Mouse (Mus musculus) liver, embryonic 15.5 days (tissue): ENCODE results near the gene Prkg2. TPM values are rescaled to one million over a fixed set of nuclear protein-coding genes. Genes with fewer than 3 reads are reported as not detected.

ENCODE experiments used
- ATAC-seq: fragments of 200-750 bp; cut with Nextera tagmentation; 2 replicates; pipeline ENCODE4 v1.8.0; 2017; ENCODE audit warnings: moderate number of reproducible peaks, mild to moderate bottlenecking, moderate library complexity; ENCODE audit not compliant: insufficient read depth
- H3K27ac ChIP-seq: fragments of 300-500 bp; sonication (generic); replicated peaks from 2 replicates; pipeline ENCODE4 v1.5.1; 2015; ENCODE audit warnings: mild to moderate bottlenecking, inconsistent platforms
- H3K27me3 ChIP-seq: fragments of 300-500 bp; sonication (generic); 2 replicates; pipeline ENCODE4 v1.6.1; 2015; ENCODE audit warnings: mild to moderate bottlenecking, inconsistent platforms
- H3K36me3 ChIP-seq: fragments of 300-500 bp; sonication (generic); replicated peaks from 2 replicates; pipeline ENCODE4 v1.6.1; 2015; ENCODE audit warnings: moderate library complexity, mild to moderate bottlenecking, inconsistent platforms
- H3K4me1 ChIP-seq: fragments of 300-500 bp; sonication (generic); replicated peaks from 2 replicates; pipeline ENCODE4 v1.6.1; 2015; ENCODE audit warnings: inconsistent platforms
- H3K4me2 ChIP-seq: fragments of 300-500 bp; sonication (generic); 2 replicates; pipeline ENCODE4 v1.6.1; 2015; ENCODE audit warnings: moderate library complexity, mild to moderate bottlenecking, inconsistent platforms
- H3K4me3 ChIP-seq: fragments of 300-500 bp; sonication (generic); replicated peaks from 2 replicates; pipeline ENCODE4 v1.5.1; 2015; ENCODE audit warnings: mild to moderate bottlenecking, inconsistent platforms
- H3K9ac ChIP-seq: fragments of 300-500 bp; sonication (generic); 2 replicates; pipeline ENCODE4 v1.6.1; 2015; ENCODE audit warnings: moderate library complexity, mild to moderate bottlenecking, inconsistent platforms
- H3K9me3 ChIP-seq: fragments of 300-500 bp; sonication (generic); replicated peaks from 2 replicates; pipeline ENCODE4 v1.6.1; 2016; ENCODE audit warnings: inconsistent platforms
- WGBS: fragments of 180-500 bp; shearing (Covaris S2); methylation state at CpG from one replicate; pipeline ENCODE4 v1.1.7; 2015; ENCODE audit warnings: mixed read lengths; ENCODE audit not compliant: insufficient replicate concordance; 5-methylcytosine and 5-hydroxymethylcytosine counted together
- polyA plus RNA-seq: library from polyadenylated mRNA; unstranded; fragments of >200 nt; fragmentation: Nextera tagmentation; extraction: Ambion mirVana; gene quantifications from 2 replicates; pipeline ENCODE4 v1.2.1, GENCODE M21; 2015

Prkg2 gene
- polyA plus RNA-seq, 1 experiment from 2014 or later = 0.02 TPM

- no peaks in the 10 kb centered on the region for H3K4me1 ChIP-seq
- 56% methylated on average over 3 of the region's 3 CpGs for WGBS
- no peak overlapping the region for H3K4me3 ChIP-seq
- H3K4me2 ChIP-seq = no peak overlapping the region
- no peak overlapping the region for H3K27ac ChIP-seq
- H3K27me3 ChIP-seq = no peaks in the 10 kb centered on the region
- no peaks in the 10 kb centered on the region for H3K9me3 ChIP-seq
- ATAC-seq = no peak
- H3K36me3 ChIP-seq = no peaks in the 10 kb centered on the region
- H3K9ac ChIP-seq = no peak overlapping the region
Observed at GRCm38 (mm10) chr5:99015140-99015539, 22.0 kb downstream of the Prkg2 start.

DNA sequence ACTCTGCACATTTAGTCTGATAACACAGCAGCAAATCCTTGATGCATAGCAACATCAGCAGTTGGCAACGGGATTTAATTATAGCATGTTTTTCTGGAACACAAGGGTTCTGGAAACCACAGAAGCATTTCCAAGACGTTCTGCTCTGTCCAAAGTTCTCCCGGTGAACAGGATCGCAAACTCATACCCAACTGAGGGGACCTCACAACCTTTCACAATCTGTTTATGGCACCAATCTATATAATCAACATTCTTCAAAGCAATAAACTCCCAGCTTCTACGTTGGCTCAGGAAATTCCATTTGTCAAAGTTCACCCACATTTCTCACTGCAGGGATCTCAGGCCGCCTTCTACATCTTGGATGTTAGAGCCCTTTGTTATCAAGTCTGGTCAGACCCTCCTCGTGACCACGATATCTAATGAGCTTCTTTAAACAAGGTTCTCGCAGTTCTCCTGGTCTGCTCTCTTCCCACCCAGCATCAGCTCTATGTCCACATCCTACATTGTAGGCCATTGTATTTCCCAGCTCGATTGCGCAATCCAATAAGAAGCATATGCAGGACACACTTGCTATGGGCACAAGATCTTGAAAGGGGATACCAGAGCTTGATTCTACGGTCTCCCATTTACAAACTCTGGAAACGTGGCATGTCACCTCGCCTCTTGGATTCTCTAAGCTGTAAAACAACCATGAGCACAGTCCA lies 26.6 kb downstream of the Prkg2 start:
- H3K27ac ChIP-seq = no peak overlapping the region
- H3K4me1 ChIP-seq = no peaks in the 10 kb centered on the region
- H3K4me2 ChIP-seq = no peak overlapping the region
- no peaks in the 10 kb centered on the region for H3K27me3 ChIP-seq
- H3K36me3 ChIP-seq = no peaks in the 10 kb centered on the region
- 54% methylated on average over 14 of the region's 14 CpGs for WGBS
- H3K9me3 ChIP-seq = no peaks in the 10 kb centered on the region
- ATAC-seq = no peak
- H3K9ac ChIP-seq = no peak overlapping the region
- H3K4me3 ChIP-seq = no peak overlapping the region

- ATAC-seq = no peak
- H3K27ac ChIP-seq = no peak overlapping the region
- no peaks in the 10 kb centered on the region for H3K27me3 ChIP-seq
- no peaks in the 10 kb centered on the region for H3K4me1 ChIP-seq
- no peak overlapping the region for H3K9ac ChIP-seq
- H3K4me3 ChIP-seq = no peak overlapping the region
- no peak overlapping the region for H3K4me2 ChIP-seq
- no peaks in the 10 kb centered on the region for H3K36me3 ChIP-seq
- 54% methylated on average over 4 of the region's 4 CpGs for WGBS
- H3K9me3 ChIP-seq = no peaks in the 10 kb centered on the region; the same call in 1 of the 2 replicates
Observed at GRCm38 (mm10) chr5:98998104-98998503, 39.0 kb downstream of the Prkg2 start.

DNA sequence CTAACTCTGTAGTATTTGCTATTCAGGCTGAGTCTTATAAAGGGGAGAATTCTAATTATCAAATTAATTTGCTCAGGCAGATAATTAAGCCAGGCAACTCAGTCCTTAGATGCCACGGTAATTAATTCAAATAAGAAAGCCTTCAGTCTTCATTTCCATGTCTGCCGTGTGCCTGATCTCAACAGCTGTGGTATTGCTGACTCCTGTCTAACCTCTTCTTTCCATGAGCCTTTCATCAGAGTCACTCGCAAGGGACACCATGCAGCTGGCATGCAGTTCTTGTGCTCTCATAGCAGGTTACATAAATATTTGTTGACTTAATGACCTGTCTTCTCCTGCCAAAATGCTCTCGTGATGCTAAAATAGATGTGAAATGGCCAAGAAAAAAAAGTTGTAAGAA lies 41.4 kb downstream of the Prkg2 start:
- Histone ChIP-seq H3K4me1 (no peaks in the 10 kb centered on the region), H3K4me3 (no peak overlapping the region), H3K27ac (no peak overlapping the region), H3K27me3 (no peaks in the 10 kb centered on the region), H3K36me3 (no peaks in the 10 kb centered on the region), H3K9me3 (no peaks in the 10 kb centered on the region; the same call in 1 of the 2 replicates), H3K9ac (no peak overlapping the region), H3K4me2 (no peak overlapping the region)
- 67% methylated on average over 4 of the region's 4 CpGs for WGBS
- ATAC-seq = no peak

DNA sequence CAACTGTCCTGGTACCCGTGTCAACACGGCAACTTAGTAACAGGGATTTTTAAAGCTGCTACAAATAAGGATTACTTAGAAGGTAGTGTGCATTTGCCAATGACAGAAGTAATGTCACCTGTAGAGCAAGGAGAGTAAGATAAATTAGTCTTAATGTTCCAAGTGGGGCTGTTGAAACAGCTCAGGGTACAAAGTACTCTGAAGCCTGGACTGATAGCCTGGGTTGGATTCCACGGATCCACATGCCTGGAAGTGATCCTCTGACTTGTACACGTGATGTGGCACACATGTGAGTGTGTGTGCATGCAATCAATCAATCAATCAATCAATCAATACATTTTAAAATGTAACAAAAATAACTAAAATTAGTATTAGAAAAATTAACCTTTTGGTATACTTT lies 45.6 kb downstream of the Prkg2 start:
- H3K9me3 ChIP-seq = no peaks in the 10 kb centered on the region; the same call in 1 of the 2 replicates
- H3K4me1 ChIP-seq = no peaks in the 10 kb centered on the region
- no peaks in the 10 kb centered on the region for H3K27me3 ChIP-seq
- no peak for ATAC-seq
- H3K36me3 ChIP-seq = no peaks in the 10 kb centered on the region
- H3K27ac ChIP-seq = no peak overlapping the region
- H3K9ac ChIP-seq = no peak overlapping the region
- H3K4me2 ChIP-seq = no peak overlapping the region
- H3K4me3 ChIP-seq = no peak overlapping the region
- WGBS = 56% methylated on average over 4 of the region's 4 CpGs

DNA sequence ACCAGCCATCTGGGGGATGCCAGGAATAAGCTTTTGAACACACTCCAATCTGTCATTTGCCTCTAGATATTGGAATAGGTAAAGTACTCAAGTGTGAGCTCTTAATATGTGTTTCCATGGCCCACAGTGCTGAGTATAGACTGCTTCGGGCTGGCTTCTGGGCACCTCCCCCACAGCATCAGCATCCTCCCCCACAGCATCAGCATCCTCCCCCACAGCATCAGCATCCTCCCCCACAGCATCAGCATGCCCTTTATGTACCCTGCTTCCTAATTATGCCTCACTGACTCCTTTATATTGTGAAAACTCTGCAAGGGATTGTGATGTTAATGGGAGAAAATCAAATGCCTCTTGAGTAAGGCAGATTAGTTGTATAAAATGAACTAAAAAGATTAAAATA lies 49.5 kb downstream of the Prkg2 start:
- Histone ChIP-seq H3K4me2 (no peak overlapping the region), H3K27me3 (no peaks in the 10 kb centered on the region), H3K9ac (no peak overlapping the region), H3K27ac (no peak overlapping the region), H3K36me3 (no peaks in the 10 kb centered on the region), H3K9me3 (no peaks in the 10 kb centered on the region), H3K4me3 (no peak overlapping the region), H3K4me1 (no peaks in the 10 kb centered on the region)
- no peak for ATAC-seq
- 50% methylated on average over 1 of the region's 1 CpGs for WGBS

GRCm38 (mm10) chr5:98987116-98987515 lies 50.0 kb downstream of the Prkg2 start:
- 54% methylated on average over 3 of the region's 3 CpGs for WGBS
- H3K27me3 ChIP-seq = no peaks in the 10 kb centered on the region
- H3K4me2 ChIP-seq = no peak overlapping the region
- no peaks in the 10 kb centered on the region for H3K36me3 ChIP-seq
- no peaks in the 10 kb centered on the region for H3K4me1 ChIP-seq
- H3K27ac ChIP-seq = no peak overlapping the region
- no peak overlapping the region for H3K4me3 ChIP-seq
- H3K9ac ChIP-seq = no peak overlapping the region
- no peak for ATAC-seq
- no peaks in the 10 kb centered on the region for H3K9me3 ChIP-seq

GRCm38 (mm10) chr5:98986459-98986858 lies 50.7 kb downstream of the Prkg2 start:
- Histone ChIP-seq H3K27me3 (no peaks in the 10 kb centered on the region), H3K9ac (no peak overlapping the region), H3K4me2 (no peak overlapping the region), H3K9me3 (no peaks in the 10 kb centered on the region), H3K36me3 (no peaks in the 10 kb centered on the region), H3K4me3 (no peak overlapping the region), H3K4me1 (no peaks in the 10 kb centered on the region), H3K27ac (no peak overlapping the region)
- WGBS = 33% methylated on average over 4 of the region's 4 CpGs
- ATAC-seq = no peak

- WGBS = 21% methylated on average over 4 of the region's 4 CpGs
Observed at GRCm38 (mm10) chr5:98986011-98986410, 51.1 kb downstream of the Prkg2 start.

GRCm38 (mm10) chr5:98985077-98985476 lies 52.1 kb downstream of the Prkg2 start:
- H3K27me3 ChIP-seq = no peaks in the 10 kb centered on the region
- H3K36me3 ChIP-seq = no peaks in the 10 kb centered on the region
- no peak overlapping the region for H3K9ac ChIP-seq
- H3K27ac ChIP-seq = no peak overlapping the region
- no peaks in the 10 kb centered on the region for H3K4me1 ChIP-seq
- ATAC-seq = no peak
- H3K4me2 ChIP-seq = no peak overlapping the region
- no peak overlapping the region for H3K4me3 ChIP-seq
- no peaks in the 10 kb centered on the region for H3K9me3 ChIP-seq
- 73% methylated on average over 3 of the region's 3 CpGs for WGBS

More at GRCm38 (mm10) chr5:98986011-98986410, 51.1 kb downstream of the Prkg2 start:
- no peak for ATAC-seq
- Histone ChIP-seq H3K27ac (no peak overlapping the region), H3K27me3 (no peaks in the 10 kb centered on the region), H3K36me3 (no peaks in the 10 kb centered on the region), H3K4me2 (no peak overlapping the region), H3K4me1 (no peaks in the 10 kb centered on the region), H3K9me3 (no peaks in the 10 kb centered on the region), H3K4me3 (no peak overlapping the region), H3K9ac (no peak overlapping the region)

GRCm38 (mm10) chr5:98981304-98981703 lies 55.8 kb downstream of the Prkg2 start:
- no peaks in the 10 kb centered on the region for H3K27me3 ChIP-seq
- ATAC-seq = no peak
- H3K4me3 ChIP-seq = no peak overlapping the region
- WGBS = 63% methylated on average over 7 of the region's 7 CpGs
- no peaks in the 10 kb centered on the region for H3K9me3 ChIP-seq
- no peaks in the 10 kb centered on the region for H3K36me3 ChIP-seq
- no peaks in the 10 kb centered on the region for H3K4me1 ChIP-seq
- no peak overlapping the region for H3K9ac ChIP-seq
- H3K27ac ChIP-seq = no peak overlapping the region
- H3K4me2 ChIP-seq = no peak overlapping the region

GRCm38 (mm10) chr5:98978316-98978715 lies 58.8 kb downstream of the Prkg2 start:
- WGBS = 59% methylated on average over 6 of the region's 6 CpGs
- Histone ChIP-seq H3K36me3 (no peaks in the 10 kb centered on the region), H3K9me3 (no peaks in the 10 kb centered on the region), H3K27ac (no peak overlapping the region), H3K4me2 (no peak overlapping the region), H3K27me3 (no peaks in the 10 kb centered on the region), H3K4me3 (no peak overlapping the region), H3K4me1 (no peaks in the 10 kb centered on the region), H3K9ac (no peak overlapping the region)
- no peak for ATAC-seq
